Mouse (Mus musculus) midbrain, embryonic 16.5 days (tissue): ENCODE measurements around the gene Tceal1. TPM values are rescaled to one million over a fixed set of nuclear protein-coding genes. Genes with fewer than 3 reads are reported as not detected.

Experiments used
- ATAC-seq: fragments of 200-750 bp; cut with Nextera tagmentation; 2 replicates; pipeline ENCODE4 v1.8.0; 2017; ENCODE audit warnings: moderate TSS enrichment
- H3K27ac ChIP-seq: fragments of 300-500 bp; sonication (generic); 2 replicates; pipeline ENCODE4 v1.5.1; 2014; ENCODE audit warnings: mild to moderate bottlenecking, low read length, mixed read lengths
- H3K27me3 ChIP-seq: fragments of 300-500 bp; sonication (generic); 2 replicates; pipeline ENCODE4 v1.6.1; 2014; ENCODE audit warnings: low read depth, low read length, mixed read lengths; ENCODE audit not compliant: control insufficient read depth, insufficient read depth
- H3K36me3 ChIP-seq: fragments of 300-500 bp; sonication (generic); 2 replicates; pipeline ENCODE4 v1.6.1; 2014; ENCODE audit warnings: mild to moderate bottlenecking, low read length, moderate library complexity, mixed read lengths; ENCODE audit not compliant: control insufficient read depth, insufficient read depth
- H3K4me1 ChIP-seq: fragments of 300-500 bp; sonication (generic); 2 replicates; pipeline ENCODE4 v1.6.1; 2014; ENCODE audit warnings: mild to moderate bottlenecking, low read length, mixed read lengths; ENCODE audit not compliant: control insufficient read depth, insufficient read depth
- H3K4me2 ChIP-seq: fragments of 300-500 bp; sonication (generic); 2 replicates; pipeline ENCODE4 v1.6.1; 2014; ENCODE audit warnings: mild to moderate bottlenecking, low read length, mixed read lengths
- H3K4me3 ChIP-seq: fragments of 300-500 bp; sonication (generic); 2 replicates; pipeline ENCODE4 v1.5.1; 2014; ENCODE audit warnings: low read depth, mild to moderate bottlenecking, low read length, moderate library complexity, mixed read lengths
- H3K9ac ChIP-seq: fragments of 300-500 bp; sonication (generic); 2 replicates; pipeline ENCODE4 v1.6.1; 2014; ENCODE audit warnings: low read depth, low read length, mixed read lengths
- H3K9me3 ChIP-seq: fragments of 300-500 bp; sonication (generic); replicated peaks from 2 replicates; pipeline ENCODE4 v1.6.1; 2014; ENCODE audit warnings: mild to moderate bottlenecking, low read length, mixed read lengths; ENCODE audit not compliant: control insufficient read depth, poor library complexity, severe bottlenecking
- WGBS: fragments of 180-500 bp; shearing (Covaris S2); extraction: QIAGEN DNeasy Blood & Tissue Kit; methylation state at CpG from one replicate; pipeline ENCODE4 v1.1.7; 2014; 5-methylcytosine and 5-hydroxymethylcytosine counted together
- polyA plus RNA-seq: library from polyadenylated mRNA; unstranded; fragments of >200 nt; fragmentation: Nextera tagmentation; extraction: Ambion mirVana; gene quantifications from 2 replicates; pipeline ENCODE4 v1.2.1, GENCODE M21; 2015

The Tceal1 gene
- polyA plus RNA-seq, 1 experiment from 2014 or later = 29.3 TPM

DNA sequence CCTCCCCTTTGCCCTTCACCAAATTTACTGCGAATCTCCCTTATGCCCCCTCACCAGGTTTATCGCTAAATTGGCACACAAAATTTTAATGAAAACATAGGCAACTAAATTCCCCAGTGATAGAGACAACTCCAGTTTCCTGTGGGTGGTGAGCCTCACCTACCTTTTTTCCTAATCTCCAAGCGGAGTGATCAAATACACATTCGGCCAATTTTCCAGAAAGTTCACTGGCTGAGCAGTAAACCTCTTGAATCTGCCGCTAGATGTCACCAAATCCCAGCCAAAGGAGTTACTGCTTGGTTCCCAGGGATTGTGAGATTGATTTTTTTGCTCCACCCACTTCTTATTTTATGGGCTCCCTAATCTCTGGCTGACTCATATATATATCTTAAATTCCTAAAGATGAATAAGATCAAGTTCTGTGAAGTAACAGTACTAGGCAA is 34.9 kb downstream of the Tceal1 start:
- Histone ChIP-seq H3K4me2 (peak overlapping the region; percentile 58), H3K4me3 (peak overlapping the region; percentile 50), H3K9me3 (no peaks in the 10 kb centered on the region), H3K9ac (no peak overlapping the region; the same call in 1 of the 2 replicates), H3K4me1 (peaks cover 7% of the 10 kb centered on the region), H3K36me3 (no peaks in the 10 kb centered on the region), H3K27me3 (no peaks in the 10 kb centered on the region), H3K27ac (peak overlapping the region; percentile 92)
- 32% methylated on average over 5 of the region's 5 CpGs for WGBS
- ATAC-seq = no peak

GRCm38 (mm10) chrX:136743459-136743858 is 35.7 kb downstream of the Tceal1 start, which contains the start of gene Morf4l2:
Morf4l2 (minus strand) TSS chrX:136743690.
- 86% methylated on average over 12 of the region's 12 CpGs for WGBS
- Histone ChIP-seq H3K9ac (no peak within 1 kb of the TSS; the same call in 1 of the 2 replicates), H3K4me2 (peak within 1 kb of the TSS; percentile 58)

GRCm38 (mm10) chrX:136744663-136745062 is 36.9 kb downstream of the Tceal1 start:
- no peak for ATAC-seq
- H3K9ac ChIP-seq = no peak overlapping the region
- no peak overlapping the region for H3K4me3 ChIP-seq
- peaks cover 2% of the 10 kb centered on the region; the same call in 1 of the 2 replicates for H3K36me3 ChIP-seq
- no peaks in the 10 kb centered on the region for H3K9me3 ChIP-seq
- no peaks in the 10 kb centered on the region for H3K4me1 ChIP-seq
- no peaks in the 10 kb centered on the region for H3K27me3 ChIP-seq
- 76% methylated on average over 8 of the region's 8 CpGs for WGBS
- no peak overlapping the region for H3K4me2 ChIP-seq
- H3K27ac ChIP-seq = no peak overlapping the region

More at GRCm38 (mm10) chrX:136743459-136743858, 35.7 kb downstream of the Tceal1 start, which contains the start of gene Morf4l2:
- Histone ChIP-seq H3K36me3 (no peaks in the 10 kb centered on the region), H3K9me3 (no peaks in the 10 kb centered on the region), H3K27me3 (no peaks in the 10 kb centered on the region), H3K27ac (peak within 1 kb of the TSS; percentile 92), H3K4me1 (peaks cover 5% of the 10 kb centered on the region), H3K4me3 (peak within 1 kb of the TSS; percentile 50)
- no peak for ATAC-seq

GRCm38 (mm10) chrX:136749329-136749728 is 41.5 kb downstream of the Tceal1 start:
- Histone ChIP-seq H3K27ac (no peak overlapping the region), H3K4me2 (no peak overlapping the region), H3K27me3 (no peaks in the 10 kb centered on the region), H3K36me3 (peaks cover 2% of the 10 kb centered on the region; the same call in 1 of the 2 replicates), H3K9me3 (no peaks in the 10 kb centered on the region), H3K4me1 (no peaks in the 10 kb centered on the region), H3K4me3 (no peak overlapping the region), H3K9ac (no peak overlapping the region)
- ATAC-seq = no peak
- WGBS = 82% methylated on average over 4 of the region's 4 CpGs

DNA sequence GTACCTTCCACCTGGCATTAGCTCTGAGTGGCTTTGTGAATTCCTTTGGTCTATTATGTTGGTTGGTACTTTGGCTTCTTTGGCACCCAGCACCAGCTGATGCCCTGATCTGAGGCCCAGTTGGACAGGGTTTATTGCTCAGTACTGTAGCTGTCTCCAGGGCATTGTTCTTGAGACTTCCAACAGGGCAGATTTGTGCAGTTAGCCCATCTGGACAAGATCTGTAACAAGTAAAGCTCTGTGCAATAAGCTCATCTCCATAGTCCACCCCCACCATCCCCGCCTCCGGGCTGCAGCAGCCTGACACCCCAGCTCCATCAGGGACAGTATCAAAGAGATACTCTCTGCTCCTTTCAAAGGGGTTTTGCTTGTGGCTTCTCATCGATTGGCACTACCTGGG is 47.7 kb downstream of the Tceal1 start:
- H3K27me3 ChIP-seq = no peaks in the 10 kb centered on the region
- H3K36me3 ChIP-seq = no peaks in the 10 kb centered on the region
- H3K4me2 ChIP-seq = no peak overlapping the region
- H3K27ac ChIP-seq = no peak overlapping the region
- H3K9ac ChIP-seq = no peak overlapping the region
- H3K9me3 ChIP-seq = no peaks in the 10 kb centered on the region
- no peak overlapping the region for H3K4me3 ChIP-seq
- H3K4me1 ChIP-seq = no peaks in the 10 kb centered on the region
- WGBS = 86% methylated on average over 3 of the region's 3 CpGs
- ATAC-seq = no peak

Other genes with a start within 250 kb of the Tceal1 start
- not detected in 2 replicates for gene Kir3dl1, start 190.0 kb upstream of the Tceal1 start, polyA plus RNA-seq
- gene Kir3dl2, start 163.9 kb upstream of the Tceal1 start, polyA plus RNA-seq = 0.62 TPM in 2 replicates
- gene Tceal3, start 117.1 kb upstream of the Tceal1 start, polyA plus RNA-seq = 106 and 114 TPM in 2 replicates
- 612 and 639 TPM in 2 replicates for gene Morf4l2, start 35.7 kb downstream of the Tceal1 start, polyA plus RNA-seq
- gene Glra4, start 72.2 kb downstream of the Tceal1 start, polyA plus RNA-seq = not detected in 2 replicates
- gene Plp1, start 114.7 kb downstream of the Tceal1 start, polyA plus RNA-seq = 13.5 and 17.5 TPM in 2 replicates
- gene Rab9b, start 160.8 kb downstream of the Tceal1 start, polyA plus RNA-seq = 29.6 and 29.9 TPM in 2 replicates
- not detected in 2 replicates for gene H2bfm, start 219.3 kb downstream of the Tceal1 start, polyA plus RNA-seq